Mouse (Mus musculus) kidney, postnatal 25 days (tissue): ENCODE data around the gene Enah.
A peak's percentile ranks its signal among the peaks of the same experiment; 100 is the strongest.

Experiments used
- DNase-seq, 2 experiments: peaks; one replicate each; pipeline ENCODE4 v3.0.0; 2021; ENCODE audit warnings: mixed read lengths in 2 of 2

Enah gene

DNA sequence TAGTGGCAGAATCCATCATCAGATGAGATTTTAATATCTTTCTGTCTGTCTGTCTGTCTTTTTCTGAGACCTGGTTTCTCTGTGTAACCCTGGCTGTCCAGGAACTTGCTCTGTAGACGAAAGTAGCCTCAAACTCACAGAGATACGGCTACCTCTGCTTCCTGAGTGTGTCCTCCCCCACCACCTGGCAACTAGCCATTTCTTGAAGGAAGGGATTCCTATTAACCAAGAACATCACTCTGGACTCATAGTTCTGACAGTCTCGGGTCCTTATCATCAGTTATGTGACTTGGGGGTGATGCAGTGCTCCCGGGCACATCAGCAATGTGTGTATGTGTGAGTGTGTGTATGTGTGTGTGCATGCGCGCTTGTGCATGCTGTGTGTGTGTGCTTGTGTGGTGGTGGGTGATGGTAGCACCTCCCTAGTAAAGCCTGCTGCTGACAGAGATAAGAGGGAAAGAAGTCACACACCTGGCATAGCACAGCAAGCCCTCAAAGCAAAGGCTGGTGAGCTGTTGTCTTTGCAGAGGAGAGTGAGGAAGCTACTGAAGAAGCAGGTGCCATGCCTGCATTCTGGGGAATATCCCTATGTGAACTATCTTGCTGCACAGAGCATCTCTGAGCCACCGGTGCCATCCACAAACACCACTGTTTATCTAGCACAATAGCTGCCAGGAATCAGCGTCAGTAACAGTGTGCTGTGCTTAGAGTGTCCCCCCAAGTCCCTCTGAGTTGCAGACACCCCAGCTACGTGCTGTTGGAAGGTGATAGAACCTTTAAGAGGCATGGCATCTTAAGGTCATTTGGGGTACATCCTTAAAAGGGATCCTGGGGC is 146.5 kb downstream of the Enah start:
- DNase-seq, result no peak

DNA sequence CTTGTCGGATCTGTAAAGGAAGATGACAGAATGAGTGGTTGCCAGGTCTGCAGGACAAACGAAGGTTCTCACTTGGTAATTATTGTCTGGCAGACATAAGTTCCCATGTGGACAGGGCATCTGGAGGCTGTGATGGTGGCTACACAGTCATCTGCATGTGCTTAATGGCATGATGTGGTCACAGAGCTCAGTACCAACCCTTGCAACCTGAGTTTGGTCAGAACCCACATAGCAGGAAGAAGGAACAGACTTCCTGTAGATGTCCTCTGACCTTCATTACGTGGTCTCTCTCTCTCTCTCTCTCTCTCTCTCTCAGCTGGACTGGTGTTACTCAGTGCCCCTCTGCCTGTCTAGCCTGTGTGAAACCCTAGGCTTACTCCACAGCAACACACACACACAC is 147.2 kb downstream of the Enah start:
- no peak for DNase-seq

DNA sequence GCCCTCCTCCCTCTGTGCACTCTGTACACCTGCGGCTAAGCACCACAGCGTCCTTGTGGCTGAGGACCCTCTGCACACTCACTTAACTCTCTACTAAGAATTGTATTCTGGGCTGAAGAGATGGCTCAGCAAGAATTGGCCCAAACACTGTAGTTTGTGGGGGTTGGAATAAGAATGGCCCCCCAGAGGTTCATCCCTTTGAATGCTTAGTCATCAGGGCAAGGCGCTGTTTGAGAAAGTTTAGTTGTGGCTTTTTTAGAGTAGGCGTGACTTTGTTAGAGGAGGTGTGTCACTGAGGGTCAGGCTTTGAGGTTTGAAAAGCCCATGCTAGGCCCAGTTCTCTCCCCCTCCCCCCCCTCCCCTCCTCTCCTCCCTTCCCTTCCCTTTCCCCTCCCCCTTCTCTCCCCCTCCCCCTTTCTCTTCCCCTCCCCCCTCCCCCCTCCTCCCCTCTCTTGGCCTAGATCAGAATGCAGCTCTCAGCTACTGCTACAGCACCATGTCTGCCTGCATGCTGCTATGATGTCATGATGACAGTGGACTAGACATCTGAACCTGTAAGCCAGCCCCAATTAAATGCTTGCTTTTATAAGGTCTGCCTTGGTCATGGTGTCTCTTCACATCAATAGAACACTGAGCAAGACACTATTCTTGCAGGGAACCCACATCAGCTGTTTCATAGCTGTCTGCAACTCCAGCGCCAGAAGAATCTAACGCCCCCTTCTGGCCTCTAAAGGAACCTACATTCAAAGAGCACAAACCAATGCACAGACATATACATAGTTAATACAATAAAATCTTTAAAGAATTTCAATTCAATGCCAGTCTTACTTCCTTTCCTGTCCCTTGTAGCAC is 153.1 kb downstream of the Enah start:
- no peak for DNase-seq

DNA sequence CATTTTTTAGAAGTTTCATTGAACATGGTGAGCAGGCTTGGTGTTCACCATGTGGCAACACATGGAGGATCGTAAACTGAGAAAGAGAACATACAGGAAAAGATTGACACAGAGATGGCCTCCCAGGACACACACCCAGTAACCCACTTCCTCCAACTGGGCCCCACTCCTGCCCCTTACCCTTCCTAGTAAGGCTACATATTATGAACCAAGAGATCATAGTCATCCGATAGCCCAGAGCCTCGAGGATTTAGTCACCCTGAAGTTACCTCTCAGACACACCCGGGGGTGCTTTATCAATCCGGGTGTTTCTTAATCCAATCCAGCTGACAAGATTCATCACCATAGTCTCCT is 153.9 kb downstream of the Enah start:
- no peak for DNase-seq

DNA sequence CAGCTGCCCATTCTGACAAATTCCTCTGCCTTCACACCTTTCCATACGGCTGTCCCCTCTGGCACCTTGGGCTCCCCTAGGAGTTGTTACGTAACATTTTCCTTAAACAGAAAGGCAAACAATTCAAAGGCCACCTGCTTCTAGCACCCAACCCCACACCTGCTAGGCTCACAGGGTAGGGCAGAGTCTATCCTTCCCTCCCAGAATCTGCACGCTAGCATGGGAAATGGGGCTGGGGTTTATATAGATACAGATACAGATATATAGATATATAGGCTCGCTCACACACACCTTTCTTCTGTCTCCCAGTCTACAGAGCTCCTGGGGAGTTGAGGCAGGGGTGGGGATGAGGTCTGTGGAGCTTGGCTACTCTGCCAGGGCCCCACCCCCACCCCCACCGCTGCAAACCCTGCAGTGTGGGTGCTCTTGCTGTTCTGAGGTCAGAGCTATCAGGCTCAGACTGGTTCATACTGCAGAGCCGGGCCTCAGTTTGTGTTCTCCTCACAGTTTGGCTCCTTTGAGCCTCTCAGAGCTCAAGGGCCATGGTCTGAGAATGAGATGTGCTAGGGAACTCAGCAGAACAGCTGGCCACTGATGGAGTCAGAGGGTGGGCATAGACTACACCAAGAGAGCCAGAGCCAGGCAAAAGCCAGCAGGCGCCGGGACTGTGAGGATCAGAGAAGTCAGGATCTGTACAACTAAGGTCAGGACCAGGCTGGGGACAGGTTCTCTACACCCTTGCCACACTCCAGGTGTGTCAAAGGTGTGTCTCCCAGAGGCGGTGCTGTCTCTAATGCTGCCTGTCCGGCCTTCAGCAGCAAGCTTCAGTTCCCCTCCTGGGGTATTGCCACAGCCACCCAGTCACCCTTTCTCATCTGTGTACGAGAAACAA is 154.6 kb downstream of the Enah start:
- DNase-seq, result no peak

DNA sequence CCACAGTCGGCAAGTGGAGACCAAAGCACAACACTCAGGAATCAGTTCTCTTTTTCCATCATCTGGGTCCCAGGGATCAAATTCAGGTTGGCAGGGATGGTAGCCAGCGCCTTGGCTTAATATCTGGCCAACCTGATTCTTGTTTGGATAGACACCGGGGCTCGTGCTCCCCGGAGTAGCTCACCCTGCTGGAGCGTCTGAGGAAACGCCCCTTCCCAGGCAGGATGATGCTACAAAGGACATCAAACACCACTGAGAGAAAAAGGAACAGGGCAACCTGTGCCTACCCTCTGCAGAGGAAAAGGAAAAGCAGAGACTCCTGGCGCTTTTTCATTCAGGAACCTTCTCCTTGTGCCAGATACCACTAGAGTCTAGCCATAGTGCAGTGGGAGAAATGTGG is 156.4 kb downstream of the Enah start:
- no peak for DNase-seq

DNA sequence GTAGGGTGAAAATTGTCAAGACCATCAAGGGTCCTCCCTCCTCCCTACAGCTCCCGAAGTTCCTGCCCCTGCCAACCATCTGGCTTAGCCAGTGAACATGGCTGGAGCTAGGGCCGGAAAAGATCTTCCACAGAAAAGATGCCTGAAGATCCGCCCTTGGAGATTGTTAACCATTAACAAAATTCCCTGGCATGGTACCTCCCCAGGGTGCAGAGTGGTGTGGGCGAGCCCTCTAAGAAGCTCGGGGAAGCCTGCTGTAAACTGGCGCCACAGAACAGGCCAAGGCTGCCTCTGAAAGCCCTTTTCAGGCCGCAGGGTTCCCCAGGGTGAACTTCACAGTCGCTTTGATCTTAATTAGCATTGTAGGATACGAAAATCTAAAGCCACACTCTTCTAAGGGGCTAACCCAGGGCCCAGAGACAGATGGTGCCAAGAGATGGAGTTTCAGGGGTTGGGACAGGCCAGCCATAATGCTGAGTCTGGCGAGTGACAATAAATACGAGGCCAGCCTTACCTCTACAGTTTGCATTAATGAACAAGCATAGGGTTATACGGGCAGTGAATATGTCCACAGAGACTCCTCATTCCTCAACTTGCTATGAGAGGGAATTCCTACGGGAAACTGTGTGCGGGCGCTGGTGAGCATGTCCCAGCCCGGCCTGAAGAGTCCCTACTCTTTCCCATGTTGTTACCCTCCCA is 157.0 kb downstream of the Enah start:
- peak; percentile 30 to 66 for DNase-seq

DNA sequence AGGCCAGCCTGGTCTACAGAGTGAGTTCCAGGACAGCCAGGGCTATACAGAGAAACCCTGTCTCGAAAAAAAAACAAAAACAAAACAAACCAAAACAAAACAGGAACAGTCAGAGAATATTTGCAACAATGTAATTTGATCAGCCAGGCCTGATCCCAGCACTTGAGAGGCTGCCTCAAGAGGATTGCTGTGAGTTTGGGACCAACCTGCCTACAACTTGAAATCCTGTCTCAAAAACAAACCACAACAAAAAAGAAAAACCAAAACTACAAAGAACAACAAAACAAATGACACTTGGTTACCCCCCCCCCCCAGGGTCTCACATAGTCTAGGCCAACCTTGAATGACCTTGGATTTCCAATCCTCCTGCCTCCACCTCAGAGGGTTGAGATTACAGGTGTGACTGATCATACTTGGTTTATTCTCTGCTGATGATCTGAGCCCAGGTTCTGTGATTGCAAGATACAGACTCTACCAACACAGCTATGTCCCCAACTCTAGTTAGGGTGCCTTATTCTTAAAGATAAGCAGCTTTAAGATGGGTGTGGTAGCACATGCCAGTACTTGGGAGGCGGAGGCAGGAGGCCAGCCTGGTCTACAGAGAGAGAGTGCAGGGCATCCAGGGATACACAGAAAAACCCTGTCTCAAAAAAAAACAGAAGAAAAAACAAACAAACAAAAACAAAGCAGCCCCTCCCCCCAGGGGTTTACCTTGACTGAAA is 158.4 kb downstream of the Enah start:
- DNase-seq, result no peak

DNA sequence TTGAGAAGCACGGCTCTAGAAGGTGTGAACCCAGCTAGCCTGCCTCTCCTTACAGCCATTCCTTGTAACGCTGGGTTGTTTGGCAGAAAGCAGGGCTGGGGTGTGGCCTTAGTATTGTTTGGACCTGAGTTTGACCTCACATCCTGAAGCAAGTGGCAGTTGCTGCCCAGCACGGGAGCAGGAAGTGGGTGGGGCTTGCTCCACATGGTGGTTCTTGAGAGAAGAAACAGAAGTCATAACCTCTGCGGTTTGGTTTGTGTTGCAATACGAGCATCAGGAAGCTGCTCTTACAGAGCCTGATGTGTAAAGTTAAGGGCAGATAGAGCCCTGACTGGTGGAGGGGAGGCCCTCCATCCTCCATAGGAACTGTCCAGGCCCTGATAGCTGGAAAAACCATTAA is 159.1 kb downstream of the Enah start:
- peak; percentile 89 to 93 for DNase-seq

DNA sequence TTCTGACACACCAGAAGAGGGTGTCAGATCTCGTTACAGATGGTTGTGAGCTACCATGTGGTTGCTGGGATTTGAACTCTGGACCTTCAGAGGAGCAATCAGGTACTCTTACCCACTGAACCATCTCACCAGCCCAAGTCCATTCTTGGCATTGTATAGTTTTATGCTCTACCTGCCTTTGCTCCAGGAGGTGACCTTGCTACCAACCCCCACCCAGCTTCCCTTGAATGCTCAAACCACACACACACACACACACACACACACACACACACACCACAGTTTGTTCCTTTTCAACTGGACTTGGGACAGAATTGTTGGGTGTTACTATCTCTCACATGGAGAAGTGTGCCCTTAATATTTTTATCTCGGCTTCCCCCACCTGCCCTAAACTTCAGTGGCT is 163.5 kb downstream of the Enah start:
- no peak for DNase-seq

DNA sequence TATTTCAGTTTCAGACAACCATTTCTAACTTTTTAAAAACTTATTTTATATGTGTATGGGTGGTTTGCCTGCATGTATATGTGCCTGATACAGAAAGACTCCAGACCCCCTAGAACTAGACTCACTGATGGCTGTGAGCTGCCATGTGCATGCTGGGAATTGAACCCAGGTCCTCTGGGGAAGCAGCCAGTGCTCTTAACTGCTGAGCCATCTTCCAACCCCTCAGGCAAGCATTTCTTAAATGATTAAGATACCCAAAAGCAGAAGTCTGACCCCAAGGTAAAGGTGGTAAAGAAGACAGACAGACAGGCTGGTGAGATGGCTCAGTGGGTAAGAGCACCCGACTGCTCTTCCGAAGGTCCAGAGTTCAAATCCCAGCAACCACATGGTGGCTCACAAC is 165.0 kb downstream of the Enah start:
- no peak for DNase-seq

DNA sequence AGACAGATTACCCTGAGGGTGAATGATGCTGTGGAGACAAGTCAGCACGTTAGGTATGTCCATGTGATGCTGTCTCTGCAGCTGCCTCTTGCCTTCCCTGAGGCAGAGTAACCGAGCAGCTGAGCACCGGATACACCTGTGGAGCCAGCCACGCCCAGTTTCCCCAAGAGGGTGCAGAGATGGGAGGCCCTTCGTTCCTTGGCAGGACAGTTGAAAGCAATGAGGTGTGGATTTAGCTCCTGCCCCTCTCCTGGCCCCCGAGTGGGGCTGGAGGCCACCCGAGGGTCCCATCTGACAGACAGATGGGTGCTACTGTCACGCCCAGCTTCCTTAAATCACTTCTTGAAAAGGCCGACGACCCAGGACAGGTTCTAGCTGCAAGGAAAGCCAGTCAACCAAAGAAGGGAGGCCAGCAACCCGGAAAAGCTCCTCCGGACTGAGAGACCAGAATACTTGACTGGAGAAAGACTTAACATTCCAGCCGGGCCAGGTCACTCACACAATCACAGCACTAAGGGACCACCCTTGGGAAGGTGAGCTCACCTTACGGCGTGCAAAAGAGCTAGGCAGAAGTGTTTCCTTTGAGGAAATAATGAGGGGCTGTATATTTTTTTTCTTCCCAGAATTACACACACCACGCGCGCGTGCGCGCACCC is 166.6 kb downstream of the Enah start:
- DNase-seq, result peak; percentile 38 to 72

DNA sequence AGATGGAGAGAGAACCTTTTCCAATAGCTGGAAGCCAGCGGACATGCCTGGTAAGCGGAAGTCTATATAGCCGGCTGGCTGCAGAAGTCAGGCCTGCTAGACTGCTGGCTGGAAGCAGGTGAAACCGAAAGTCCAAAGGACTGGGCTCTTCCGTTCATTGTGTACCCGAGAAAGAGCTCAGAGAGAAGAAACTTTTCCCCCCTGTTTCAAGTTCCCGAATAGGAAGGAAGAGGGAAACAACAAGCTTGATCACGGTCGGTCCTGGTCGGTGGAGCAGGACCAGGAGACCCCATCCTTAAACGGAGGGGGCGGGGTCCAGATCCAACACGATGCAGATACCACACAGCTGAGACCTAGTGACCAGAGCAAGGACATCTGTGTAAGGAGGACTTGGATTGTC is 167.3 kb downstream of the Enah start:
- peak; percentile 27 to 62 for DNase-seq

DNA sequence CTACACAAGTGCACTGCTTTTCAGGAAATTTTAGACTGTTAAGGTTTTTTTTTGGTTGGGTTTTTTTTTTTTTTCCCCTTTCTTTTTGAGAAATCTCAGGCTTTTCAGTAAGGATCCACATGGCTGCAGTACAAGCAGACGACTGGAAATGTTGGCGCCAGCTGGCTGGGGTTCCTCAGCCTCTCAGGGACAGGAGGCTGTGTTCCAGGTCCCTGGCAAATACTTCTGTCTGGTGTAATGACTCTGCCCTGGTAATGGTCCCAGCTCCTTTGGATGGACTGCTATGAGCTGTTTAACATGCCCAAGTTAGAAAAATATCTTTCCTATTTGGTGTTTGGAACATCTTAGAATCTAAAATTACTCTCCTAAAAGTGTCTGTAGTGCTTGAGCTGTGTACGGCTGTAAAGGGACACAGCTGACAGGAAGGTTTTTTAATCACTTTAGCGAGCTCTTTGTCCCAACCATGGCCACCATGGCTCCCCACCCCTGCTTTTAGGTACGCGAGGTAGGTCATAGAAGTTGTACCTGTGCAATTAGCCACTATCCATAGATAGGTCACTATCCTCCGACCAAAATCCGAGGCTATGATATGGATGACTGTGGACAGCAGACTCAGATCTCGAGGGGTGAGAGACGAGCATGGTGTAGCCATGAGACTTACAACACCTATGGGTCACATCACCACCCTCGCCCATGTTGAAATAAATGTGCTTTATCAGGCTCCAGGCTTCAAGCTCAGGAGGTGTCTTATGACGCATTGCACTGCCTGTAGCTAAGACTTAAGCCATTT is 168.1 kb downstream of the Enah start:
- peak in 1 of 2 experiments; percentile 53 for DNase-seq

DNA sequence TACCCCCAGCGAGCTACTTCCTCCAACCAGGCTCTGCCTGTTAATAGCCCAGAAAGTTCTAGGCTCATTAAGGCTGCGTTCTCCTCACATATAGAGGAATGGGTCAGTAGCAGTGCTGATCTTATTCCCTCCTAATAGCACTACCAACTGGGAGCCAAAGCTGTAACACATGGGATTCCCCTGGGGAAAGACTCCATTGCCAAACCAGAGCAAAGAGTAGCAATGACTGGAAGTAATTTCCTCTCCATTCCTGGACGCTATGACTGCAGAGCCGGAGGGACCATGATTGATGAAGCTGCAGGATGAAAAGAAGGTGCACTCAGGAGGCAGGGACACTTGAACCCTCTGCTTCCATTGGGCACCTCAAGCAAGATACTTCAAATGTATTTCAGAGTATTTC is 169.3 kb downstream of the Enah start:
- no peak for DNase-seq

DNA sequence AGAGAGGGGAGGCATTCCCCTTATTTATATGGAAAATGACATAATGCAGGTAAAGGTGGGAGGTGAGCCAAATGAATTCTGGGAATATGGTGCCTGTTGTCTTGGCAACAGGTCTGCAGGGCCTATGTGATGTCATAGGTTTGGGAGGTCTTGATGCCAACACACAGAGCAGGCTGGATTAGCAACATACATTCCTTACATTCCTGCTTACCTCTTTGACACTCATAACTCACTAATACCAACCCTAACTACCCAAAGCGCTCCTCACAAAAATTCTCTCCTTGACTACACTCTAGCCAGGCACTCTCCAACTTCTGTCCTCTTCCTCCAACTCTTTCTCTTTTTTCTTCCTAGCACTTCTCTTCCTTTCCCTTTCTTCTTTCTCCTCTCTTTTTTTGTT is 171.6 kb downstream of the Enah start:
- DNase-seq, result no peak

DNA sequence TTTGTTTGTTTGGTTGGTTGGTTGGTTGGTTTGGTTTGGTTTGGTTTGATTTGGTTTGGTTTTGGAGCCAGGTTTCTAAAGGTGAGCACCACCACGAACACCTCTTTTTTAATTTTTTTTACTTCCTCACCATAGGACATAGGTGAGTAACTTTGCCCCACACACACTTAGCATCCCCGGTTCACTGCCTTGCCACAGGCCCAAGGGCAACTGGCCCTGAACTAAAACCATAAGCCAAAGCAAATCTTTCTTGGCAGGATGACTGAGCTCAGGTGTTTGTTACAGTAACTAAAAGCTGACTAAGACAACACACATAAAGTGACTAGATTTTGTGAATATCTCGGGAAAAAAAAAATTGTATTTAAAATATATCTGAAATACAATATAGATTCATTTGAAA is 172.4 kb downstream of the Enah start:
- peak; percentile 33 to 66 for DNase-seq
